Mouse (Mus musculus) v-Abl transformed pro-B cells (cell line): ENCODE results near the gene Mpdz.

ENCODE experiments used
- in situ Hi-C, 2 experiments: fragments of 400-800 bp; cut with MboI; formaldehyde crosslinking; loops; one replicate each; pipeline ENCODE4 v1.15.1; 2025; ENCODE audit not compliant: unreplicated experiment in 2 of 2

Mpdz gene

DNA sequence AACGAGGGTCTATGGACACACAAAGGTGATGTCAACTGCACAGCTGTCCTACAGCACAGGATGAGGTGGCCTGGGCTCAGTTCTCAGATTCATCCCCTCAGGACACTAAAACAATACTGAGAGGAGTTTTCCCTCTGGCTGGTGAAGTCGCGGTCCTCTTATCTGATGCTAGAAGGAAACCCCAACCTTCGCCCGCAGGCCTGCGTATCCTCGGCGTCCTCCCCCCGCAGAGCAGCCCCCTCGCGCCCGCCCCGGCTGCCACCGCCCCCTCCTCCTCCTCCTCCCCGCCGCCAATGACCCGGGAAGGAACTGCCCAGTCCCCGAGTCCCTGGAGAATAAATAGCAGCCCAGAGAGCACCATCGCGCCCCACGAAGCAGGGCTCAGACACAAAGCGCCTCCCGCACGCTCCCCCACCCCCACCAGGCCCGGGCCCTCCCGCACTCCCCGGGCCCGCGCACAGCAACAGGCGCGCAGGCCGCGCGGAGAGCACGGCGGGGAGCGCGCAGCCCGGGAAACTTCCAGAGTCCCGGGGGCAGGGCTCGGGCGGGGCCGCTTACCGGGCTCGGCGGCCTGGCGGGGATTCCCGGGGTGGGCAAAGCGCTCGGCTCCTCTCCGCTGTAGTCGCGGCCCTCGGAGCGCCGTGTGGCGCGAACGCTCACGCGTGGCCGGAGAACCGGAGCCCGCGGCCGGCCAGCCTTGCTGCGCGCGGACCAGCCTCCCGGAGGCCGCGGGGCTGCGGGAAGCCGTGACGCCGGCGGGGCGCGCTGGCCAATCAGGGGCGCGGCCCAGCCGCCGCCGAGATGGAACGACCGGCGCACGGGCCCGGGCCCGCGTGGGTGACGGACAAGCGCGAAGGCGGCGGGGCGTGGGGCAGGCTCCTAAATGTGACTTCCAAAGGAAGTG is at the start of gene Mpdz:
TSS of gene Mpdz (minus strand) at position 738 of the 904 bp plus-strand sequence.
- in situ Hi-C loops, result no loop called here

GRCm38 (mm10) chr4:81490556-81490955 is 47.9 kb upstream of the Mpdz start:
- in situ Hi-C loops, result no loop called here

DNA sequence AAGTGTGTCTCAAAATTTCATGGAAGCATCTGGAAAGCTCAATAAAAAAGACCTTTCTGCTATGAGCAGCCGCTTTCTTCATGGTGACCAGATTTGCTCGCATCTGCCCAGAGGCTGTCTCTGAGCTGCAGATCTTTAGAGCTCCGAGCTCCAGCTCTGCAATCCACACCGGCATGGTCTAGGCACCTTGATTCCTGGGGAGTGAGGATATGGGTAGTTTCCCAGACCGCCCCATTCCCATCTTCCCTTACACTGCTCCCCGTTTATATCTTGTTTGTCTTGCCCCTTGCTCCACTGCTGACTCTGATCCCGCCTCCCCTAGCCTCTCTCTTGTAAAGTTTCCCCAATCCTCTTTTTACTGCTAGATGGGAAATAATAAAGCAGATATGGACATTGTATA is 42.0 kb upstream of the Mpdz start:
- in situ Hi-C loops, result no loop called here

GRCm38 (mm10) chr4:81483887-81484602 is 41.4 kb upstream of the Mpdz start:
- in situ Hi-C loops, result no loop called here

- in situ Hi-C loops, result no loop called here
Observed at GRCm38 (mm10) chr4:81483159-81483558, 40.5 kb upstream of the Mpdz start.

GRCm38 (mm10) chr4:81466821-81467220 is 24.2 kb upstream of the Mpdz start:
- in situ Hi-C loops, result no loop called here

- in situ Hi-C loops, result no loop called here
Observed at GRCm38 (mm10) chr4:81465172-81465571, 22.6 kb upstream of the Mpdz start.

- in situ Hi-C loops, result no loop called here
Observed at GRCm38 (mm10) chr4:81462253-81462652, 19.6 kb upstream of the Mpdz start.

GRCm38 (mm10) chr4:81458921-81459320 is 16.3 kb upstream of the Mpdz start:
- in situ Hi-C loops, result no loop called here

DNA sequence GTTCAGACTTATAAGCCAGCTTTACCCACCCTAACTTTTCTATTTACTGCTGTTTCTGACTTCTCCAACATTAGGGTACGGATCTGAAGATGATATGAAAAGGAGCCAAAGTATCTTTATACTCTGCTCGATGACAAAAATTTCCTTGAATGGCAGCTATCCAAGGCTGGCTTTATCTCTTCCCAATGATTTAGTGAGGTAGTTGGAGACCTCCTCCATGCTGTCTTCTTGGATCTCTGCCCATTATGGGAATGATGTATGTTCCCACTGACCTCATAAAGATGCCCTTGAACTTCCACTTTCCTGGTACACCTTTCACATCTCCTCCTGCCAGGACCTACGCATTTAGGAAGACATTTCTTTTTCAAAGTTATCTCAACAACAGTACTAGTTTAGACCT is 11.2 kb upstream of the Mpdz start:
- in situ Hi-C loops, result no loop called here

GRCm38 (mm10) chr4:81452183-81452582 is 9.6 kb upstream of the Mpdz start:
- in situ Hi-C loops, result no loop called here

DNA sequence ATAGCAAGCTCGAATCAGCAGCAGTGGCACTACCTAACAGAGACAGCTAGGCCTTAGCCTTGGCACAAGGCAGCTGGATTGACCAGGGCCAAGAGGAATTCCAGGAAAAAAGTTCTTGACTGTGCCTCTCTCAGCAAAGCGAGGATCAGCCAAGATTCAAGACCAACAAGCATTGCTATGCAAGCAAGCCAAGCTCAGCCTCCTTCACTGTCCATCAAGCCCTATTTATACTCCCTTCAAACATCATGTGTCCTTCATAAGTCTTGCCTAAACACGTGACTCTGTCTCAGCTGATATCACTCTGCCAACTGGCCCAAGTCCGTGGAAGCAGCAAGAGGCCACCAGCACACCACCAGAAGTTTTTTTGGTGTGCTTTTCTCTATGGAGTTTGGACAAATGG is 6.8 kb upstream of the Mpdz start:
- in situ Hi-C loops, result no loop called here

GRCm38 (mm10) chr4:81443566-81443965 is 951 bp upstream of the Mpdz start:
- in situ Hi-C loops, result no loop called here

GRCm38 (mm10) chr4:81433961-81434360 is 8.7 kb downstream of the Mpdz start:
- in situ Hi-C loops, result no loop called here

- in situ Hi-C loops, result no loop called here
Observed at GRCm38 (mm10) chr4:81430826-81431225, 11.8 kb downstream of the Mpdz start.

DNA sequence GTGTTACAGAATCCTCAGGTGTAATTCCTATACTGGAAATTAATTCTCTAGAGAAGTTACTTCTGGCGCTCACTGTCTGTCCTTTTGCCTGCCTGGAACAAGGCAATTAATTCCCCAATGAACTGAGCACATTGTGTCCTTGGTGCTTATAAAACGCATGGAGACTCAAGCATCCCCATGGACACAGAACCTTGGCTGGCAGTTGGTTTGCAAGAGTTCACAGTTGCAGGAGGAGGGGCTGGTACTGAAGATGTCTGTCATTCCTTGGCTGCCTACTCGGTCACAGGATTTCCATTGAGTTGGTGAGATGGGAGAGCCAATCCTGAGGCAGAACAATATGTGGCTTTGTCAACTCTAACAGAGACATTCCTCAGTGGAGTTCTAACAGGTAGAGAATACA is 12.5 kb downstream of the Mpdz start:
- in situ Hi-C loops, result no loop called here

- in situ Hi-C loops, result no loop called here
Observed at GRCm38 (mm10) chr4:81429670-81430069, 12.9 kb downstream of the Mpdz start.

DNA sequence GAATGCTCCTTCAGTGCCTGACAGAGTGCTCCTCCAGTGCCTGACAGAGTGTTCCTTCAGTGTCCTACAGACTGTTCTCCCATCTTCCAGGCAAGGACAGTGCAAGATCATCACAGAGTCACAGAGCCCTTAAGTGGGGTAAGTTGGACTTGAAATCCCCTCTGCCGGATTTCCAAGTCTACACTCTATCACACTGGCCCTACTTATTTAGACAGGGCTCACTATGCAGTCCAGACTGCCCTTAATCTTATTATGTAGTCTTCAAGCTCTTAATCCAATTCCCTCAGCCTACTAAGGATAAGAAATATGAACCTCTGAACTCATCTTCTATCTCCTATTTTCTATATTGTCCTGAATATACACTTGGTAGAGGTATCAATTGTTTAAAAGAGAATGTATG is 19.1 kb downstream of the Mpdz start:
- in situ Hi-C loops, result no loop called here

GRCm38 (mm10) chr4:81421621-81422020 is 21.0 kb downstream of the Mpdz start:
- in situ Hi-C loops, result no loop called here

GRCm38 (mm10) chr4:81415324-81416026 is 27.1 kb downstream of the Mpdz start:
- in situ Hi-C loops, result no loop called here

DNA sequence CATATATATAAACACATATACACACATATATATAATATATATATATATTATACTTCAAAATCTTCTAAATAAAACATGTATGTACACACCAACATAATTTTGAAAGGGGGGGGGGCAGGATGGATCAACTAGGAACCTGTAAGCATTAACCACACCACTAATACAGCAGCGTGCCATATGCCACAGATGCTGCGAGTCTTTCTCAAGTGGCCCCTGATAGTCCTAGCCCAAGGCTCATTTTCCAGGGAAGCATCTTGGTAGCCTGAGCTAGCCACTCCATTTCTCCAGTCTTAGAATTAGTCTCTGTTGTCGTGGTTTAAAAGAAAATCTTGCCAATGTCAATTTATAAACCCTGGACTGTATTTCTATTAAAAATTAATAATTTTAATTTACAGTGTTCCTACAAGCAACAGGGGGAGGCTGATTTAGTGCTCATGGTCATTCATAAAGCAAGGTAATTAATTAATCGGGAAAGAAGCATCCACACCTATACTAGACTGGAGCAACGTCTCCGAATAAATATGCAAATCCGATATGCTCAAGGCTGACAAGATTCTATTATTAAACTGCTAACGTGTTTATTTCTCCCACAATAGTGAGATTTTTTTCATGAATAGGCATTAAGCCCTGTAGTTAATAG is 27.8 kb downstream of the Mpdz start:
- in situ Hi-C loops, result no loop called here
